Mouse (Mus musculus): Measurements from ENCODE around the gene Smco1.

- no peak for TF ChIP-seq CTCF (IDR thresholded peaks at IDR 0.05; ENCODE audit: low read depth, low read length)
- TF ChIP-seq EP300 (IDR thresholded peaks at IDR 0.05; ENCODE audit: insufficient read depth, low read depth, low read length), result no peak
Measured at GRCm38 (mm10) chr16:32271291-32271690, at the start of gene Smco1.
